Mouse (Mus musculus) erythroblast, embryonic 14.5 days (primary cell): ENCODE measurements around the gene Bcas3.

Experiments
- GATA1 ChIP-seq: IDR thresholded peaks from 2 replicates; pipeline ENCODE4 v1.6.1; 2012; ENCODE audit warnings: low read length, inconsistent platforms, mixed read lengths
- TAL1 ChIP-seq: IDR thresholded peaks from 3 replicates; pipeline ENCODE4 v1.6.1; 2012; ENCODE audit warnings: low read length, inconsistent platforms, mixed read lengths

DNA sequence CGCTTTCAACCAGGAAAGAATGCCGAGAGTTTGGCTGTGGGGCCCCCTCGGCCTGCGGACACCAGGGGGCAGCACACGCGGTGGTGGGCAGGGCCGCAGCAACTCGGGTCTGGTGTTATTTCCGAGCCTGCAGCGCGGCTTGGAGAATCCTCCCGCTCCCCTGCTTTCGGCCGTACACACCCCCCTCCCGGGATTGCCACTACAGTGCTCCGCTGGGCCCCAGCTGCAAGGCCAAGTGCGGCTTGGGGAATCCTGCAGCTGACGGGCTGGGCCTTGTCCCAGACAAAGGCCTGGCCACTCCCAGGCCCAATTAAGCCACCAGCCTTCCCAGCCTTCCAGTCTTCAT, 490.4 kb downstream of the Bcas3 start:
- TF ChIP-seq TAL1 (no peak), GATA1 (no peak)
